Mouse (Mus musculus) testis, adult 2 months (tissue): ENCODE results near the gene Hadhb. TPM values are rescaled to one million over a fixed set of nuclear protein-coding genes. Genes with fewer than 3 reads are reported as not detected.
A peak's percentile ranks its signal among the peaks of the same experiment; 100 is the strongest.

Experiments used
- H3K27ac ChIP-seq: fragments of 200-500 bp; 2 replicates; pipeline ENCODE4 v1.5.1; 2012; ENCODE audit warnings: low read depth, low read length; ENCODE audit not compliant: control insufficient read depth, insufficient read depth
- H3K27me3 ChIP-seq: fragments of 200-500 bp; 2 replicates; pipeline ENCODE4 v1.6.1; 2012; ENCODE audit warnings: mild to moderate bottlenecking, low read length, moderate library complexity; ENCODE audit not compliant: control insufficient read depth, insufficient read depth
- H3K36me3 ChIP-seq: fragments of 200-500 bp; 2 replicates; pipeline ENCODE4 v1.6.1; 2012; ENCODE audit warnings: mild to moderate bottlenecking, low read length; ENCODE audit not compliant: control insufficient read depth, insufficient read depth
- H3K4me1 ChIP-seq: fragments of 200-500 bp; 2 replicates; pipeline ENCODE4 v1.6.1; 2012; ENCODE audit warnings: low read length; ENCODE audit not compliant: control insufficient read depth, insufficient read depth
- H3K4me3 ChIP-seq: fragments of 200-500 bp; 2 replicates; pipeline ENCODE4 v1.5.1; 2012; ENCODE audit warnings: low read depth, mild to moderate bottlenecking, low read length, moderate library complexity, mixed read lengths; ENCODE audit not compliant: control insufficient read depth
- CTCF ChIP-seq: fragments of 200-500 bp; IDR thresholded peaks from 2 replicates; pipeline ENCODE4 v1.5.1; 2012; ENCODE audit warnings: low read depth, mild to moderate bottlenecking, inconsistent platforms, low read length, moderate library complexity; ENCODE audit not compliant: control insufficient read depth, insufficient read depth, insufficient replicate concordance
- POLR2A ChIP-seq: fragments of 200-500 bp; IDR thresholded peaks from 2 replicates; pipeline ENCODE4 v1.6.1; 2012; ENCODE audit warnings: low read depth, mild to moderate bottlenecking, inconsistent platforms, low read length, moderate library complexity; ENCODE audit not compliant: control insufficient read depth
- polyA plus RNA-seq: library from polyadenylated mRNA; depleted of rRNA; stranded (reverse); fragments of >200 nt; gene quantifications from 2 replicates; pipeline ENCODE4 v1.2.3, GENCODE M21; 2012

Gene Hadhb
- polyA plus RNA-seq, 1 experiment, result 60.1 TPM

DNA sequence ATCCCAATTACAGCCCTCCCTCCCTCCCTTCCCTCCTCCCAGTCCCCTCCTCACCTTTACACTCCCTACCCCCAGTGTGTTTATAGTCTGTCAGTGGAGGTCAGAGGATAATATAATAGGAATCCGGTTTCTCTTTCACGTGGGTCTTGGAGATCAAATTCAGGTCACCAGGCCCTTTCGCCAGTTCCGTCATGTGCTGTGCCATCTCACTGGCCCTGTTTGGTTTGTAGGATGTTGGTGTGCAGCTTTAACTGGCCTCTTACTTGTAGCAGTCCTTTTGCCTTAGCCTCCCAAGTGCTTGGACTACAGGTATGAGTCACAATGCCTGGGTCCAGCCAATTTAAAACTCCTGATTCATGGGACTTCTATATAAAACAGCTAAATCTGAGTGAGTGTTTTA, 20.8 kb downstream of the Hadhb start:
- TF ChIP-seq CTCF (no peak), POLR2A (no peak)
- Histone ChIP-seq H3K36me3 (peaks cover 3% of the 10 kb centered on the region), H3K4me3 (no peak overlapping the region), H3K27me3 (no peaks in the 10 kb centered on the region), H3K27ac (no peak overlapping the region), H3K4me1 (no peaks in the 10 kb centered on the region)

DNA sequence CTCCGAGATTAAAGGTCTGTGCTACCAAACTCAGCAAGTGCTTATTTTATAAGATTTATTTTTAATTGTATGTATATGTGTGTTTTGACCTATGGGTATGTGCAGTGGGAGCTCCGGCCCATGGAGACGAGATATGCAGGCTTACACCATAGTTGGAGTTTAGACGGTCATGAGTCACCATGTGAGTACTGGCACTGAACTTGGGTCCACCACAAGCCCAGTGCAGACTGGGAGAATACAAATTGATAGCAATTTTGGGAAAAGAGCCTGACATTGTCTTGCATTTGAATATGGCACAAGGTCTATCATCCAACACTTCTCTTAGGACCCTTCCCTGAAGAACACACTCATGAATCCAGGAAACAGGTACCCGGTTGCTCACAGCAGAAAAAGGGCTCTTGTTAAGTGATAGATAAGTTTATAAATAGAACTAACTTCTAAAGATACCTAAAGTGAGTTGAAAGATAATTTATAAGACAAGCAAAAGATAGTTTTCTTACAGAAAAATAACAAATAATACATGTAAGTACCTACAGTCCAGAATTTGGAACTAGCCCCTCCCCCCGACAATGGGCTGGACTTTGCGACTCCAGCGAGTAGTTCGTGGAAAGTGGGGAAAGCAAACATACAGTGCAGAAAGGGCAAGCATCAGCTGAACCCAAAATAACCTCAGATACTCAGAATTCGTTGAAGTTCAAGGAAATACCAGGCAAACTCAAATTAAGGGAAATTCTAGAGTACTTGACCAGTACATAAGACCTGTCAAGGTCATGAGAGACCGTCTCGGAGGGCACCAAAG, 32.8 kb downstream of the Hadhb start:
- H3K4me3 ChIP-seq, result no peak overlapping the region
- no peak for TF ChIP-seq CTCF
- TF ChIP-seq POLR2A, result no peak
- no peaks in the 10 kb centered on the region for H3K27me3 ChIP-seq
- H3K27ac ChIP-seq, result no peak overlapping the region
- no peaks in the 10 kb centered on the region; the same call in 1 of the 2 replicates for H3K36me3 ChIP-seq
- H3K4me1 ChIP-seq, result no peaks in the 10 kb centered on the region

DNA sequence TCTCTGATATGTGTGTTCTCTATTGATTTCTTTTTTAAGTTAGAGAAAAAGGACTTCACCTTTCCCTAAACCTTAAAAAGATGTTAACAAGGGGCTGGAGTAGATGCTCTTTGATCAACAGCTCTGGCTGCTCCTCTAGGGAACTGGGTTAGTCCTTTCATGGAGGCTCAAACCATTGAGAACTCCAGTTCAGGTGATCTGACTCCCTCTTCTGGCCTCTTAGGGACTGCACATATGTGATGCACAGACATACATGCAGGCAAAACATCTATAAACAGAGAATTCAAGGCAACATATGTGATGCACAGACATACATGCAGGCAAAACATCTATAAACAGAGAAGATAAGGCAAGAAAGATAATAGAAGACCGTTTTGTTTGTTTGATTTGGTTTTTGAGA, 37.4 kb downstream of the Hadhb start:
- Histone ChIP-seq H3K4me1 (no peaks in the 10 kb centered on the region), H3K36me3 (no peaks in the 10 kb centered on the region; the same call in 1 of the 2 replicates), H3K27ac (no peak overlapping the region), H3K4me3 (no peak overlapping the region), H3K27me3 (no peaks in the 10 kb centered on the region)
- TF ChIP-seq POLR2A, result no peak

DNA sequence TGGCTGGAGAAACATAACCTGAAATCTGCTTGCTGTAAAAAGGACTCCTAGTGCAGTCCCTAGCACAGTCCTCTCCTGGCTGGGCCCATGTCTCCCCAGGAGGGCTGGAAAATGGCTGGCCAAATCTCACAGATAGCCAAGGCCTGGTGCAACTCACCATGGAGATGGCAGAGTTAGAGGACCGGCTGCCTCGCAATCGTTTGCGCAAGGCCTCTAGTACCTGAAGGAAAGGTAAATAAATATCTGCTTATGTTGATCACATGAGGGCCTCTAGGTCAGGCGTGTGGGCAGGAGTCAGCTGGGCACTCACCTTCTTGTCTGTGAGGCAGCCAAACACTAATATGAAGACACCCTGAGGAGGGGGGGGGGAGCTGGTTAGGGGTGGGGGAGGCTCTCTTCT, 40.3 kb downstream of the Hadhb start:
- Histone ChIP-seq H3K4me3 (no peak overlapping the region), H3K4me1 (no peaks in the 10 kb centered on the region), H3K27me3 (no peaks in the 10 kb centered on the region), H3K27ac (no peak overlapping the region), H3K36me3 (no peaks in the 10 kb centered on the region)
- no peak for TF ChIP-seq POLR2A

DNA sequence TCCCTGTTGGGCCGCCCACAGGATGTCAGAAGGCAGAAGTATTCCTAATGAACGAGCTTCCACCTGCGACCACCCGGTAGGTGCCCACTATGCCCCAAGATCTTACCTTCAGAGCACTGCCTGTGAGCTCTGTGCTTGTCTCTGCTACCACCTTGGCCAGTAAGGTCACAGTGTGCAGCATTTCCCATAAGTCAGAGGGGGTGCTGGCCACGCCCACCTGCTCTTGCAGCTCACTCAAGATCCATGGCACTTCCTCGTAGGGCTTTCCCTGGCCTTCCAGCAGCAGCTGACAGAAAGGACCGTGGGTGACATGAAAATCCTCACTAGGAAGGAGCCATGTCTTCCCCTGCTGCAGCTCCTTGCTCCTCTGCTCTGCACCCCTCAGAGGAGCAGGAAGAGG, 43.2 kb downstream of the Hadhb start:
- TF ChIP-seq POLR2A, result no peak
- no peak for TF ChIP-seq CTCF
- Histone ChIP-seq H3K4me1 (no peaks in the 10 kb centered on the region), H3K36me3 (no peaks in the 10 kb centered on the region), H3K27me3 (no peaks in the 10 kb centered on the region), H3K4me3 (no peak overlapping the region), H3K27ac (no peak overlapping the region)

DNA sequence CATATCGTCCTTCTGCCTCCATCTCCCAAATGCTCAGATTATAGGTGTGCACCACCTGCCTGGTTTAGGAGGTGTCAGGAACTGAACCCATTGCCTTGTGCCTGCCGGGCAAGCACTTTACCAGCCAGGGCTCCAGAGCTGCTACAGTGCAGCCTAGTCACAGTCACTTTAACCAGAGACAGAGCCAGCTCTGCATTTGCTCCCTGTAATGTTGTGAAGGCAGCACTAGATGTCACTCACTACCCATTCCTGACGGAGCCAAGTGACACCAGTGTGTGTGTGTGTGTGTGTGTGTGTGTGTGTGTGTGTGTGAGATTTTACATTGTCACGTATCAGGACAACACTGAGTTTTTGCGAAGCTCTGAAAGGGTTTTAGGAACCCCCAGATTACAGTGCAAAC, 46.5 kb downstream of the Hadhb start:
- Histone ChIP-seq H3K4me1 (no peaks in the 10 kb centered on the region), H3K27ac (no peak overlapping the region), H3K4me3 (no peak overlapping the region), H3K36me3 (no peaks in the 10 kb centered on the region), H3K27me3 (no peaks in the 10 kb centered on the region)
- TF ChIP-seq POLR2A, result no peak
- peak; percentile 11; the same call in 1 of the 2 replicates for TF ChIP-seq CTCF

DNA sequence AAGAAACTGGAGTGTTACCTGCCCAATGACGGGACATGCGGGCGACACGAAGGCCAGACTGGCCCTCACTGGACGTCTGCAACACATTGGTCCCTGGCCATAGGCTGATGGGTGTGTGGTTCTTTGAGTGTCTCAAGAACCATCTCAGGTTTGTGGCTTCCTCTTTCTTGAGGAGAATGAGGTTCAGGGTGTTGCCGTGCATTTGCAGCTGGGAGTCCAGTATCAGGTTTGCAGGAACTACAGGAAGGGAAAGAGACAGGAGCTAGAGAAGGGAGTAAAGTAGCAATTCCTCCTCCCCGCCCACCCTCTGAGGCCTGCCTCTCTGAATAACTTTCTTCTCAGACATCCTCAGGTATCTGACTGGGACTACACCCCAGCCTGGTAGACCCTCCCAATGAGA, 47.2 kb downstream of the Hadhb start:
- no peaks in the 10 kb centered on the region for H3K27me3 ChIP-seq
- no peak overlapping the region for H3K4me3 ChIP-seq
- TF ChIP-seq CTCF, result no peak
- TF ChIP-seq POLR2A, result no peak
- no peaks in the 10 kb centered on the region for H3K4me1 ChIP-seq
- H3K36me3 ChIP-seq, result no peaks in the 10 kb centered on the region
- no peak overlapping the region for H3K27ac ChIP-seq

DNA sequence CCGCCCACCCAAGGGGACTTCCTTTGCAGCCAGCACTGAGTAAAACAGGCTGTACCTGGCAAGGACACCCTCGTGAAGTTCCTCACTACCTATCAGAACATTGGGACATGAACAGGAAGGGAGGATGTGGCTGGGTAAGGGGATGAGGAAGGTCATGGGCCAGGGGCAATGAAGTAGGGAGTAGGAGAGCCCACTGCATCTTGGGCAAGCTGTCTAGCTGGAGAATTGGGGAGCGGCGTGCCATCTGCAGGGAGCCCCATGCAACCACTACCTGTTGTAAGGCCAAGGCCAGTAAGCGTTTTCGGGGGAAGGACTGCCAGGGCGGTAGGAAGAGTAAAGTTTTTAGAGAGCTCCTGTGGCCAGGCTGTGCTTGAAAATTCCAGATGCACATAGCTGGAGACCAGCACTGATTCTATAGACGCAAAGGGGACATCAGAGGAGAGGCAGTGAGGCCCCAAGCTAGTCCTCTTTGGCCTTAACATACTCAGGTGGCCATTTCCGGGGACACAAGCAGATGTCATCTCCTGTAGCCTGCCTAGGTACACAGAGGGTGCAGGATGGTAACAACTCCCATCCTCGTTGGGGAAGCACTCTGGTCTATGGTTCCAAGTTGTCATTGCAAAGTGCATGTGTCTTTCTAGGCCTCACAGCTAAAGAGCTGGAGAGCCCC, 48.3 kb downstream of the Hadhb start:
- Histone ChIP-seq H3K4me3 (no peak overlapping the region), H3K4me1 (no peaks in the 10 kb centered on the region), H3K27ac (no peak overlapping the region), H3K36me3 (no peaks in the 10 kb centered on the region), H3K27me3 (no peaks in the 10 kb centered on the region)
- TF ChIP-seq CTCF (no peak), POLR2A (no peak)
